Comparison of ENCODE assay signal across 8 mouse cellular contexts in the genomic region with DNA sequence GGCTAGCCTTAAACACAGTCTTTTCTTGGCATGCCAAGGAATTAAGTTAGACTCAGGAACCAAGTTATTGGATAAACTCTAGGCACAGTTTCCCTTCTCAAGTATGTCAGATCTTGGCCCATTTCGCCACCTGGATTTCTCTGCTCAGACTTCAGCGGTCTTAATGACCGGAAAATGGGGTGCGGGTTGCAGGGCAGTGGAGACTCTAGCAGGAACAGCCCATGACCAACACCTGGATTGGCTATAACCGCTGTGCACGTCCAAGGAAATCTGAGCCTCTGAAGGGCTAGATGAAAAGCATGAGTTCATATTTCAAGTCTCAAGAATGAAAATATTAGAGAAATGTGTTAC.
DNase-seq lines count a peak whose midpoint lies in the region; ATAC-seq and TF ChIP-seq lines count a peak whose summit lies in the region.

No protein-coding gene starts in this region.

- ATAC-seq in intestine, embryonic 16.5 days = no peak
- ATAC-seq in neural tube, embryonic 12.5 days (ENCODE audit: low FRiP score, low read depth) = peak; percentile 22
- ATAC-seq in megakaryocyte progenitor cell, adult 5-6 weeks (replicated peaks; ENCODE audit: poor library complexity) = no peak

- H3K36me3 ChIP-seq in liver, adult 2 months (ENCODE audit: control insufficient read depth, insufficient read depth, low read length) = no peaks in the 10 kb centered on the region; the same call in 1 of the 2 replicates
- H3K36me3 ChIP-seq in intestine, embryonic 16.5 days (ENCODE audit: control insufficient read depth, insufficient read depth, low read length) = no peaks in the 10 kb centered on the region
- peaks cover 11% of the 10 kb centered on the region; the same call in 1 of the 2 replicates for H3K36me3 ChIP-seq in neural tube, embryonic 12.5 days

- H3K4me3 ChIP-seq in liver, adult 2 months (ENCODE audit: insufficient read depth, low read depth, low read length) = peak overlapping the region; percentile 97
- H3K4me3 ChIP-seq in embryonic fibroblast, embryonic 13.5 days (ENCODE audit: insufficient read depth, low read length) = peak overlapping the region; percentile 33
- H3K4me3 ChIP-seq in intestine, embryonic 16.5 days (ENCODE audit: low read length) = peak overlapping the region; percentile 83
- peak overlapping the region; percentile 69 for H3K4me3 ChIP-seq in neural tube, embryonic 12.5 days

- peaks cover 10% of the 10 kb centered on the region for H3K4me1 ChIP-seq in liver, adult 2 months (ENCODE audit: control insufficient read depth, insufficient read depth, low read length)
- peaks cover 38% of the 10 kb centered on the region for H3K4me1 ChIP-seq in embryonic fibroblast, embryonic 13.5 days (ENCODE audit: control insufficient read depth, insufficient read depth, low read length)
- peaks cover 34% of the 10 kb centered on the region for H3K4me1 ChIP-seq in intestine, embryonic 16.5 days (ENCODE audit: control insufficient read depth, insufficient read depth, low read length)
- peaks cover 39% of the 10 kb centered on the region for H3K4me1 ChIP-seq in neural tube, embryonic 12.5 days

- 41% methylated on average over 6 of the region's 6 CpGs for WGBS in liver, adult 2 months
- WGBS in intestine, embryonic 16.5 days = 9% methylated on average over 6 of the region's 6 CpGs
- 2% methylated on average over 6 of the region's 6 CpGs for WGBS in neural tube, embryonic 12.5 days

- H3K4me2 ChIP-seq in intestine, embryonic 16.5 days (ENCODE audit: low read depth, low read length) = peak overlapping the region; percentile 70
- peak overlapping the region; percentile 88 for H3K4me2 ChIP-seq in neural tube, embryonic 12.5 days (replicated peaks)

- H3K79me2 ChIP-seq in liver, adult 2 months (ENCODE audit: control insufficient read depth, insufficient read depth, low read length) = peaks cover 10% of the 10 kb centered on the region; the same call in 1 of the 2 replicates

- no peak for DNase-seq in liver, adult 2 months (ENCODE audit: extremely low read depth, low read depth, low spot score)
- DNase-seq in liver = no peak
- no peak for DNase-seq in urinary bladder, postnatal 10 days (ENCODE audit: low spot score)
- DNase-seq in right cerebral cortex, postnatal 4 days = no peak

- peak overlapping the region; percentile 79 for H3K9ac ChIP-seq in liver, adult 2 months (ENCODE audit: low read depth, low read length)
- H3K9ac ChIP-seq in intestine, embryonic 16.5 days (ENCODE audit: low read depth, low read length) = peak overlapping the region; percentile 92
- peak overlapping the region; percentile 89 for H3K9ac ChIP-seq in neural tube, embryonic 12.5 days

- no peak for TF ChIP-seq POLR2A in liver, adult 2 months (IDR thresholded peaks at IDR 0.05; ENCODE audit: extremely low read depth, insufficient read depth, low read length)
- TF ChIP-seq POLR2A in embryonic fibroblast, embryonic 13.5 days (IDR thresholded peaks at IDR 0.05; ENCODE audit: low read depth, low read length) = no peak

- TF ChIP-seq CTCF in liver, adult 2 months (IDR thresholded peaks at IDR 0.05; ENCODE audit: low read depth, low read length) = no peak
- no peak for TF ChIP-seq CTCF in embryonic fibroblast, embryonic 13.5 days (IDR thresholded peaks at IDR 0.05; ENCODE audit: borderline replicate concordance, insufficient read depth, low read length)

- H3K27me3 ChIP-seq in liver, adult 2 months (ENCODE audit: control insufficient read depth, insufficient read depth, low read length) = no peaks in the 10 kb centered on the region
- H3K27me3 ChIP-seq in intestine, embryonic 16.5 days (replicated peaks; ENCODE audit: control insufficient read depth, insufficient read depth, low read length) = no peaks in the 10 kb centered on the region
- no peaks in the 10 kb centered on the region for H3K27me3 ChIP-seq in neural tube, embryonic 12.5 days (replicated peaks)

- H3K27ac ChIP-seq in liver, adult 2 months (replicated peaks; ENCODE audit: insufficient read depth, low read depth, low read length) = peak overlapping the region; percentile 60; the same call in 1 of the 2 replicates
- H3K27ac ChIP-seq in embryonic fibroblast, embryonic 13.5 days (ENCODE audit: insufficient read depth, low read length) = peak overlapping the region; percentile 96
- peak overlapping the region; percentile 94 for H3K27ac ChIP-seq in intestine, embryonic 16.5 days (ENCODE audit: low read length)
- H3K27ac ChIP-seq in neural tube, embryonic 12.5 days = peak overlapping the region; percentile 95

- H3K9me3 ChIP-seq in intestine, embryonic 16.5 days (ENCODE audit: control insufficient read depth, low read length) = no peaks in the 10 kb centered on the region
- no peaks in the 10 kb centered on the region for H3K9me3 ChIP-seq in neural tube, embryonic 12.5 days

Comparison
In these comparisons a context has a peak if more than half of its experiments do, and no peak if none do; other contexts are left out.
1. H3K4me3 ChIP-seq: peak in every context shown above with its lines; median percentile 97 in liver, adult 2 months; 83 in intestine, embryonic 16.5 days; 69 in neural tube, embryonic 12.5 days; 33 in embryonic fibroblast, embryonic 13.5 days.